Mouse (Mus musculus) activated CD4-positive, CD25-positive, alpha-beta regulatory T cell (primary cell): ENCODE results near the gene Zfp781. TPM values are rescaled to one million over a fixed set of nuclear protein-coding genes. Genes with fewer than 3 reads are reported as not detected.

Source experiments
- polyA plus RNA-seq, 2 experiments: library from polyadenylated mRNA; unstranded; fragments of 100-300 nt; shearing (Covaris generic); gene quantifications; one replicate each; pipeline ENCODE4 v1.2.1; 2017

Zfp781 gene
- polyA plus RNA-seq: 1 to 10 TPM; 2.7 to 3.0 TPM

GRCm38 (mm10) chr10:81929842-81930743 is at the start of gene Zfp781:
TSS of gene Zfp781 (minus strand) at chr10:81930480.

GRCm38 (mm10) chr10:81863409-81864407 is 66.6 kb downstream of the Zfp781 start, which contains the start of gene Gm32687:
TSS of gene Gm32687 (plus strand) at chr10:81863934.

Other genes starting within 250 kb of the Zfp781 start
- gene Zfp433, start 225.7 kb downstream of the Zfp781 start, polyA plus RNA-seq: 10 to 100 TPM; 17.2 to 21.1 TPM
- gene Gm3055, start 159.3 kb downstream of the Zfp781 start, polyA plus RNA-seq: 1 to 10 TPM; 7.1 to 8.2 TPM
- gene Gm4767, start 118.3 kb downstream of the Zfp781 start, polyA plus RNA-seq: 1 to 10 TPM; 4.5 to 6.5 TPM
- 1 to 10 TPM; 8.2 to 8.8 TPM for gene Gm32687, start 66.5 kb downstream of the Zfp781 start, polyA plus RNA-seq
- gene Zfp873, start 117.6 kb upstream of the Zfp781 start, polyA plus RNA-seq: 10 to 100 TPM in 1 of 2 experiments, 1 to 10 TPM in 1; 4.6 to 12.5 TPM
- 1 to 10 TPM; 6.5 to 6.7 TPM for gene BC024063, start 152.9 kb upstream of the Zfp781 start, polyA plus RNA-seq
- 10 to 100 TPM in 1 of 2 experiments, 1 to 10 TPM in 1; 7.4 to 11.4 TPM for gene AU041133, start 197.5 kb upstream of the Zfp781 start, polyA plus RNA-seq